Mouse (Mus musculus) kidney, adult 11 months (tissue): Measurements from ENCODE around the gene Tmed2.
"Not testable (repeated sequence)": the region's sequence is repeated elsewhere in the genome, so short reads cannot be mapped to it uniquely, and the experiment has no call there.

Experiments used
- DNase-seq: peaks from one replicate; pipeline ENCODE4 v3.0.0; 2022

The Tmed2 gene

GRCm38 (mm10) chr5:124540383-124540786 lies at the start of gene Tmed2:
Tmed2 (plus strand) TSS chr5:124540695.
- DNase-seq: peak; percentile 97

DNA sequence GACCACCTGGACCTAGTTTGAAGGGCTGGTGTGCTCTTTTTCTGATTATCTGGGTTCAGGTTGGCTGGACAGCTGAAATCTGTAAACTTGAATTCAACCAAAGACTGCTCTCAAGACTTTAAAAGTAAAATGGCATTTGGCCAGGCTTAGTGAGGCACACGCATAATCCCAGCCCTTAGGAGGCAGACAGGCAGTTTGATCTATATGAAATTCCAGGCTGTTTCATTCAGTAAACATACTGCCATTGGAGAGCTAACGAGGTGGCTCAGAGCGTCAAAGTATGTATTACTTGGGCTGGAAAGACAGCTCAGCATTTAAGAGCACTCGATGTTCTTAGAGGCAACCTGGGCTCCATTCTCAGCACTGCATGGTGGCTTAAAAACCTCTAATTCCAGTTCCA lies 48.8 kb upstream of the Tmed2 start:
- DNase-seq: no peak

DNA sequence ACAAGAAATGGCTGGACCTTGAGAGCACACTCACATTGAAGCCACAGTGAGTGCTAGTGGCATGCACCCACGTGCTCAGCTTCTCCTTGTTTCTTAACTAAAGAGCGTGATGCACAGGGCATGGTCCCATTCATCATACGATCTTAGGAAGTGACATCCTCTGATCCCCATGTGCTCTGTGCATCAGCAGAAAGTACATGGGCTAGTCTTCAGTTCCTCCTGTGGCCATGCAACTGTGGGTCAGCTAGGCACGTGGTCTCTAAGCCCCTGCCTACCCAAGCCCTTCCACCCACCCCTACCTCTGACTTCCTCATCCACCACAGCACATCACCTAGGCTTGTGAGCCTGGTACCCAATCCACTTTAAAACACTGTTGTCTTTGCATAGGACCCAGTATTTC lies 47.9 kb upstream of the Tmed2 start:
- no peak for DNase-seq

GRCm38 (mm10) chr5:124493455-124493854 lies 47.0 kb upstream of the Tmed2 start:
- no peak for DNase-seq

DNA sequence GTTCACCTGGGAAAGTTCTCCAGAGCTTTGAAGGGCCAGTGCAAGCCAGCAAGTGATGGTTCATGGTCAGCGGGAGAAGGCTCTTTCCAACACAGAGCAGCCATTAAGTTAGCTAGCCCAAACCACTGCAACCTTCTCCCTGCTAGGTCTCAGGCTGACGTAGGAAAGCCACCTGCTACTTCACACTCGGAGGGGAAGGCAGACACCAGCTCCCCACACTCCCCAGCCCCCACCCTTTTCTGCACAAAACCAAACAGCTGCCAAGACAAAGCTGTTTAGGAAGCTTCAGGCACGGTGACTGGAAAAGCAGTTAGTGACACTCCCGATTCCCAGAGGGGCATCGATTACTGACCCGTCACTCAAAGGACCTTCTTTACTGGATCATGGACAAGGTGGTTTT lies 44.9 kb upstream of the Tmed2 start:
- DNase-seq: no peak

GRCm38 (mm10) chr5:124496614-124497514 lies 43.6 kb upstream of the Tmed2 start:
- no peak for DNase-seq

DNA sequence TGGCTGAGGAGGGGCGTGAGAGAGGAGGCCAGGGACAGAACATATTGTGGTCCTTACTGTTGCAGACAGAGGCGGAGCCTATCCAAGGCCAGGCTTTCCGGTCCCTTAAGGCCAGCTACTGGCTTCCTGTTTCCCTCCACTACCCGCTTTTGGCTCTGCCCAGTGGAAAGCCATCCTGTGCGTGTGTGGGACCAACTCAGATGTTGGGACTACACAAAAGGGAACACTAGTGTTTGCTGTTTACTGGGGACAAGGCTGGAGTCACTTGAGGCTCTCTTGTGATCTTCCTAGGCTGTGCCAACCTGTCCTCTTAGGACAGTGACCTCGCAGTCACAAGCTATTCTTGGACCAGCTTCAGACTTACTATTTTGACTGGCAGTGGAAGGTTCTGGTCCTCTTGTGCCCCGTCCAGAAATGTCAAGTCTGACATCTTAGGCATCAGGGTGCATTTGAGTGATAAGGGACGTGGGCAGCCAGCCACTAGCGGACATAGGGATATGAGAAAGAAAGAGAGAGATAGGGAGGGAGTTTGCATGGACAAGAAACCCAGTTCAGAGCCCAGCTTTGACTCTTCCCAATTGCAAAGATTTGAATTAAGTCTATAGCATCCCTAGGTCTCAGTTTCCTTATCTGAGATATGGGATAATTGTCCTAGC lies 42.1 kb upstream of the Tmed2 start:
- peak; percentile 42 for DNase-seq

GRCm38 (mm10) chr5:124499001-124499400 lies 41.5 kb upstream of the Tmed2 start:
- DNase-seq: no peak

DNA sequence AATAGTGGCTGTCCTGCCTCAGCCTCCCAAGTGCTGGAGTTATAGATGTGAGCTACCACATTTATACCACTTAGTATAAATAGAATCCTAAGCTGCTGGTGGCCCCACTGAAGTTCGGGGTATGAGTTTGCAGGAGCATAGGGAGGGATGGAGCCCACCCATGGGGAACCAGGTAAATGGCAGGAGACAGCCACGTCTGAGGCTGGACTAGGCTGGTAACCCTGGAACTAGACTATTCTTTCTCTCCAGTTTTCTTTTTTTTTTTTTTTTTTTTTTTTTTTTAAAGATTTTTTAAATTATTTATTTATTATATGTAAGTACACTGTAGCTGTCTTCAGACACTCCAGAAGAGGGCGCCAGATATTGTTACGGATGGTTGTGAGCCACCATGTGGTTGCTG lies 40.5 kb upstream of the Tmed2 start:
- DNase-seq: not testable (repeated sequence)

GRCm38 (mm10) chr5:124500573-124500972 lies 39.9 kb upstream of the Tmed2 start:
- DNase-seq: no peak

- DNase-seq: no peak
These were observed 39.0 kb upstream of the Tmed2 start for GRCm38 (mm10) chr5:124501541-124501940.

DNA sequence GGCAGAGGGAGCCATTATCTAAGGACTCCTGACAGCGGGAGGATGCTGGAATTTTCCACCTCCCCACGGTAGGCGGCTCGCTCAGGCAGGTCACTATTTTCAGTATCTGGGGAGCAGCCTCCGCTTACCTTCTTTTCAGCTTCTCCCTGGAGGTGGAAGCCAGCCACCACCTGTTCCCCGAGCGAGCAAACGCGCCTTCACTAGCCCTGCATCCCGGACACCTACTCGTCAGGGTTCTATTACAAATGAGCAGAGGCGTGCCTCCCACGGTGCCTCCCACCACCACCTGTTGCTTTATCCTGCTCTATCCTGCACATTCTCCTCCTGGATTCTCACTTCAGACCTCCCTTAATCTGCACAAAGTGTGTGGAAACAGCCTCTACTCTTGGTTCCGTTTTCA lies 36.8 kb upstream of the Tmed2 start:
- no peak for DNase-seq

DNA sequence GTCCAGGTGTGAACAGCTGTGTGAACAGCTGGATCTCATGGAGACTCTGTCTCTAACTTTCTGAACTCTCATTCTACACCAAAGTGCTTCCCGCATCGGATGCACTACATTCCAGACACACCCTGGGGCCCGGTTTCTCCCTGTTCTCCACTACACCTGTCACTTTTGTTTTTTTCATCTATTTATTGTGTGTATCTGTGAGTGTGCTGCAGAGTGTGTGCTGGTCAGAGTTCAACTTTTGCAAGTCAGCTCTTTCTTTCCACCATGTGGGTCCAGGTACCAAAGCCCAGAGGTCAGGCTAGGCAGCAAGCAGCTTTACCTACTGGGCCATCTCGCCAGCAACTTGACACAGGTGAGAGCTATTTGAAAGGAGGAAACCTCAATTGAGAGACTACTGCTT lies 35.3 kb upstream of the Tmed2 start:
- DNase-seq: no peak

DNA sequence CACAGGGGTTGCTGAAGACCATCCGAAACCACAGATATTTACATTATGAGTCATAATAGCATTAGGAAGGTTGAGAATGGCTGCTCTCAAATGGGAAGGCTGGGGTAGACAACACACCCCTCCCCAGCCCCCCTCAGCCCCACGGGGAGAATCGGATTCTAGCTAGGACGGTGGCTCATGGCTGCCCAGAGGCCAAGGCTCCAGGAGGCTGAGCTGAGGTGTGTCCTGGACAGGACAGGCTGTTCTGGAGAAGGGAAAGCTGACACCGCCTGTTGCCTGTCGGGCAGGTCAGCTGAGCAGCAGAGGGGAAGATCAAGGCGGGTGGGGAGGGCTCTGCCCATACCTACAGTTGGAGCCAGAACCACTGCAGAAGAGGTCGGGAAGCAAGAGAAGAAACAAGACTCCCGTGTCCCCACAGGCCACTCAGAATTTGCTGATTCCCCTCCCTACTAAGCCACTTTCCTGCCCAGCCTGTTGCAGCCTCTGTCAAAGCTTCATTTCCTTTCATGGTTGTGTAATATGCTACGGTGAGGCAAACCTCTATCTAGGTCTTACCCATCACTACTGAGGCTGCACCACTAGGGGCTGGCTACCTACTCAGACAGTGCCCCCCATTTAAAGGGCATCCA lies 33.6 kb upstream of the Tmed2 start:
- DNase-seq: no peak

DNA sequence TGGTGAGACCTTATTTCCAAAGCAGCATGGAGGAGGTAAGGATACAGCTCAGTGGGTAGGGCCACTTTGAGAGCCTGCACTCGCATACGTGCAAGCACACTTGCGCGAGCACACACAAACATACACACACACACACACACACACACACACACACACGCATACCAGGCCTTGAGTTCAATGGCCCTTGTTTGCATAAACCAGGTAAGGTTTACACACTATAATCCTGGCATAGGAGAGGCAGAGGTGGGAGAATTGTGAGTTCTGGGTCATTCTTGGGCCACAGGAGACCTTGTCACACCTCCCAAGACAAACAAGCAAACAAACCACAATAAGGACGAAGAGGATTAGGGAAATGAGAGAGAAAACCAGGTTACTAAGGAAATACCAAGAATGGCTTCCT lies 31.3 kb upstream of the Tmed2 start:
- no peak for DNase-seq

GRCm38 (mm10) chr5:124509742-124510237 lies 30.7 kb upstream of the Tmed2 start:
- peak; percentile 89 for DNase-seq

DNA sequence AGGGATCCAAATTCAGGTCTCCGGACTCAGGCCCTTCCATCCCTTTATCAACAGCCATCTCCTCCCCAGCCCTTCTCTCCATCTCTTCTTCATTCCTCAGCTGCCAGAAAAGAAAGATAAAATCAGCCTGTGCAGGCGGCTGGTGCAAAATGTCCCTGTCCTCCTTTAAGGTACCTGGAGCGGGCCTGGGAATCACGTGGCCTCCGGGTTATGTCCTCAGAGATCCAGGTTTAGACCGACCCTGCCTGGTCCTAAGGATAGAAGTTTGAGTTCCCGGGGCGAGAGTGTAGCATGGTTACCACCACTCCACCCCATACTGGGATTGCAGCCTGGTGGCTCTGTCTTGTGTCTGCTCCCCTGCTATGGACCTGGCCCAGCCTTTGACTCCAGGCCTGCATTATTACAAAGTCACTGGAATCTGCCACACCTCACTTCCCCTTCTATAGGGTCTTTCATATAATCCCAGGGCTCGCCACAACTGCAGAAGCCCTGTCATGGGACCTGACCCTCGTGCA lies 29.9 kb upstream of the Tmed2 start:
- DNase-seq: no peak

GRCm38 (mm10) chr5:124515789-124516188 lies 24.7 kb upstream of the Tmed2 start:
- no peak for DNase-seq

DNA sequence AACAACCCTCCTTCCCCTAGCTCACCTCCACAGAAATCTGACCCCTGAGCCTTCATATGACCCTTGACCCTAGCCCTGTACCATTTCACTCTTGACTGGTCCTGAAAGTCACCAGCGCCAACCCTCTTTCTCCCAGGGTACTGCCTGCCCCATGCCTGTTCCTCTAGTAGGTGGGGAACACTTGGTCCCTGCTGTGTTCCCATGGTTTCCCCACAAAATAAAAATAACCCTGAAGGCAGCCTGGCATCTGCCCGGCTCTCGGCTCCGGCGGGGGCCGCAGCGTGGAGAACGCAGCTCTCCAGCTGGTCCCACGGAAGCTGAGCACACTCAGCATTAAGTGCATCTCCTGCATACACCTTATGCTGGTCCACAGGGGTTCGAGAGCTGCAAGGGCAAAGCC lies 21.8 kb upstream of the Tmed2 start:
- no peak for DNase-seq

GRCm38 (mm10) chr5:124521588-124521987 lies 18.9 kb upstream of the Tmed2 start:
- DNase-seq: no peak

DNA sequence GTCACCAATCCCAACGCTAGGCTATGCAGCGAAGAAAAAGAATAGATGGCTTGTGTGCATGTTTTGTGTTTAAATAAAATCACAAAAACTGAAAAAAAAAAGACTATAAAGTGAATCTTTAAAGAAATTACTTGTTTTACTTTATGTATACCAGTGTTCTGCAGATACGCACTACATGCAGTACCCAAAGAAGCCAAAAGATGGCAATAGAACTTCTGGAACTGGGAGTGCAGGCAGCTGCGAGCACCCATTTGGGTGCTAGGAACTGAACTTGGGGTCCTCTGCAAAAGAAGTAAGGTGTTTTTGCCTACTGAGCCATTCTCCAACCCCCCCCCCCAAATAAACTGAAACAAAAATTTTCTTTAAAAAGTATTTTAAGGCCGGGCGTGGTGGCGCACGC lies 17.5 kb upstream of the Tmed2 start:
- no peak for DNase-seq

DNA sequence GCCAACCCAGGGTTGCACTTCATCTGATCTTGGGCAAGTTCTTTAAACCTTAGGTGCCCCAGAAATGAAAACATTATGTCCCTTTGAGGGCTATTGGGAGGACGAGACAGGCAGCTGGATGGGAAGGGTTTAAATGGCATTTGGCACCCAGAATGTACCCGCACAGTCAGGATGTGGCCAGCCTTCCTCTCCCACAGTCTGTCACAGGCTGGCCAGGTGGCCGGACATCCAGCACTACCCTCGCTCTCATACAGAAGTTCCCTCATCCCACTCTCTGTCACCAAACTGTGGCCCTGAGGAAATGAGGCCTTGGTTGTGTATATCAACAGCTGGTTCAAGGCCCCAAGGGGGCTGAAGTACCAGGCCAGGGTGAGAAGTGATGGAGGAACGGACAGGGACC lies 15.6 kb upstream of the Tmed2 start:
- DNase-seq: no peak

- no peak for DNase-seq
These were observed 12.1 kb upstream of the Tmed2 start for GRCm38 (mm10) chr5:124528351-124528750.

- no peak for DNase-seq
These were observed 11.7 kb upstream of the Tmed2 start for GRCm38 (mm10) chr5:124528791-124529190.
